Mouse (Mus musculus): ENCODE measurements at regions not wholly inside any gene's neighbourhood (a gene's known extent, or its start where the extent isn't known, plus 50 kb on each side); places are given as distances from the start of the nearest gene placed in this dataset.

DNA sequence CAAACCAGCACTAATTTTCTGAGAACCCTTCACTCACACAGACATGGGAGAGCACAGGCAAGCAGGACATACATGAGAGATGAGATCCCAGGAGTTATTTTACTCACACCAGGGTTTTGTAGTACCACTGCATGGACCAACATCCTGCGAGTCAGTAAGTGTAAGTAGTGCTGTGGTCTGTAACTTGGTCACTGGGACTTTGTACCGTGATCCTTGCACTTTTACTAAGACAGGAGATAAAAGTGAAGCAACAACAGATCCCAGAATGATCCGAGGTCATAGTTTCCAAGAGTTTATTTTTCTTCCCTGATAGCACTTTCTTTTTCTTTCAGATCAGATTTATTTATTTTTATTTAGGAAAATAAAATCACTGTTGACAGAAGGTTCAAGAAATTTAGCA is 54.1 kb upstream of the Mtap start:
- no peaks in the 10 kb centered on the region for H3K27me3 ChIP-seq (replicated peaks)
- WGBS: 36% methylated on average over 3 of the region's 3 CpGs
- no peak overlapping the region for H3K4me2 ChIP-seq
- no peaks in the 10 kb centered on the region for H3K4me1 ChIP-seq
- no peak overlapping the region for H3K4me3 ChIP-seq
- H3K36me3 ChIP-seq: no peaks in the 10 kb centered on the region
- no peak for ATAC-seq (ENCODE audit: extremely low read depth, insufficient number of reproducible peaks, low FRiP score, low TSS enrichment)
- no peaks in the 10 kb centered on the region for H3K9me3 ChIP-seq
- H3K27ac ChIP-seq (replicated peaks): no peak overlapping the region
- no peak overlapping the region for H3K9ac ChIP-seq

DNA sequence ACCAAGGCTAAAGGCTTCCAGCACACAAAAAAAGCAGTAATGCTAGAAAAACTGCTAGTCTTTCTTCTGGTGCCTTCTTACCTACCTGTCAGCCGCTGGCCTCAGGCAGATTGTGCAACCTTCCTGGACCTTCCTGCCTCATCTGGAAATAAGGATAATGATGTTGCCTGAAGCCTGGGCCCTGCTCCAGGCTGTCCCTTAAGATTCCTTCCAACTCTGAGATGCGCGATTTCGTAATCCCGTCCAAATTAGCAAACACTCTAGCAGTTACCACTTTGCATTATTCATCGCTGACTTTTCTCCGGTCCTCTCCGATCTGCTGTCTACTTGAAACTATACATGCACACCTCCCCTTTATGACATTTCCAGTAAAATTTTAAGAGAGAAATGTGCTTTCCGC is 58.4 kb upstream of the Mtap start:
- no peak for ATAC-seq (ENCODE audit: extremely low read depth, insufficient number of reproducible peaks, low FRiP score, low TSS enrichment)
- Histone ChIP-seq H3K4me2 (no peak overlapping the region), H3K27ac (replicated peaks) (no peak overlapping the region), H3K9ac (no peak overlapping the region), H3K36me3 (no peaks in the 10 kb centered on the region), H3K9me3 (no peaks in the 10 kb centered on the region), H3K4me1 (no peaks in the 10 kb centered on the region), H3K4me3 (no peak overlapping the region), H3K27me3 (replicated peaks) (no peaks in the 10 kb centered on the region)
- WGBS: 88% methylated on average over 9 of the region's 9 CpGs

DNA sequence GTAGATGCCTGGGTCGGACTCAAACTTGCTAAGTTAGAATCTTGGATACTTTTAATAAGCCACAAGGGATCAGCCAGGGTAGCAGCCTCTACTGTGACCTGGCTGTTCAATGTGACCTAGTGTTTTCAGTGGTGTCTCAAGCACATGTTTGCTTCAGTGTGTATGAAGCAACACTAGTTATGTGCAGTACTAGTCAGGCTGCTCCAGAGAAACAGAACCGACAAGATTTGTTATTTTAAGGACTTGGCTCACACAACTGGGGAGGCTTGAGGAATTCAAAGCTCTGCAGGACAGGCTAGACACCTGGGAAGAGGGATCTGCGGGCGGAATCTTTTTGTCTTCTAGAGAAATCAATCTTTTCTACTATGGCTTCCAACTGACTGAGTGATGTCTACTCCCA is 62.2 kb upstream of the Mtap start:
- H3K4me1 ChIP-seq: no peaks in the 10 kb centered on the region
- H3K9ac ChIP-seq: no peak overlapping the region
- 61% methylated on average over 4 of the region's 4 CpGs for WGBS
- H3K4me3 ChIP-seq: no peak overlapping the region
- ATAC-seq (ENCODE audit: extremely low read depth, insufficient number of reproducible peaks, low FRiP score, low TSS enrichment): no peak
- H3K36me3 ChIP-seq: no peaks in the 10 kb centered on the region
- no peaks in the 10 kb centered on the region for H3K9me3 ChIP-seq
- H3K27me3 ChIP-seq (replicated peaks): no peaks in the 10 kb centered on the region
- no peak overlapping the region for H3K27ac ChIP-seq (replicated peaks)
- no peak overlapping the region for H3K4me2 ChIP-seq

DNA sequence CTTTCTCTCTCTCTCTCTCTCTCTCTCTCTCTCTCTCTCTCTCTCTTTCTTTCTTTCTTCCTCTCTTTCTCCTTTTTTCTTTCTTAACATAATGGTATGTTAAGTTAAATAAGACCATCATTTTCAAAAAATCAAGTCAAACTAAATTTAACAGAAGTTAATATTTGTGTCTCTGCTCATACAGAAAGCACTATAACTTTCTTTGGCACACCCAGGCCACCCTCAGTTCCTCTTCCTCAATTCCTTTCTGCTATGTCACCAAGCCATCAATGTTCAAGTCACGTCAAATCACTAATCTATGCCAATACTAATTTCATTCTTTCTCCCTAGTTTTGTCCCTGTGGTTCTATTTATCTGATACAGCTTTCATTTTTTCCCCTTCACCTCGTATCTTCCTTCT is 66.5 kb upstream of the Mtap start:
- no peak for ATAC-seq (ENCODE audit: extremely low read depth, insufficient number of reproducible peaks, low FRiP score, low TSS enrichment)

DNA sequence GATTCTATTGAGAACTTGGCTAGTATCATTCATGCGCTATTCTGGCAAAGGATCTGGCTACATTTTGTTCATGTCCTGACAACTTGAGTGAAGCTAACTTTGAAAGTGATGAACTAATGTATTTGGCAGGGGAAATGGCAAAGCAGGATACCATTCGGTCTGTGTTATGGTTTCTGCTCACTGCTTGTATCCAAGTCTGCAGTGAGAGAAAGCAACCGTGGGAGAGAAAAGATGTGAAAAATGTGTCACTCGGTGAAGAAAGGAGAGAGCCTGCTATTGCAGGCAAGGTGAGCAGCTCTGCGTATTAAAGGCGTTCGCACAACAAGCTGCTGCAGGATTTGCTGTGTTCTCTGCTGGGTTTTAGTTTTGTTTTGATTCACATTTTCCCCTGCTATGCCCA is 72.5 kb upstream of the Mtap start:
- Histone ChIP-seq H3K4me2 (no peak overlapping the region), H3K9me3 (no peaks in the 10 kb centered on the region), H3K36me3 (no peaks in the 10 kb centered on the region), H3K4me3 (no peak overlapping the region), H3K27me3 (replicated peaks) (no peaks in the 10 kb centered on the region), H3K27ac (replicated peaks) (no peak overlapping the region), H3K4me1 (no peaks in the 10 kb centered on the region), H3K9ac (no peak overlapping the region)
- WGBS: 87% methylated on average over 7 of the region's 7 CpGs
- ATAC-seq (ENCODE audit: extremely low read depth, insufficient number of reproducible peaks, low FRiP score, low TSS enrichment): no peak

More for the DNA sequence above, 66.5 kb upstream of the Mtap start:
- Histone ChIP-seq H3K9me3 (no peaks in the 10 kb centered on the region), H3K36me3 (no peaks in the 10 kb centered on the region), H3K27me3 (replicated peaks) (no peaks in the 10 kb centered on the region), H3K27ac (replicated peaks) (no peak overlapping the region), H3K4me3 (no peak overlapping the region), H3K4me1 (no peaks in the 10 kb centered on the region), H3K4me2 (no peak overlapping the region), H3K9ac (no peak overlapping the region)
- WGBS: 70% methylated on average over 2 of the region's 2 CpGs

DNA sequence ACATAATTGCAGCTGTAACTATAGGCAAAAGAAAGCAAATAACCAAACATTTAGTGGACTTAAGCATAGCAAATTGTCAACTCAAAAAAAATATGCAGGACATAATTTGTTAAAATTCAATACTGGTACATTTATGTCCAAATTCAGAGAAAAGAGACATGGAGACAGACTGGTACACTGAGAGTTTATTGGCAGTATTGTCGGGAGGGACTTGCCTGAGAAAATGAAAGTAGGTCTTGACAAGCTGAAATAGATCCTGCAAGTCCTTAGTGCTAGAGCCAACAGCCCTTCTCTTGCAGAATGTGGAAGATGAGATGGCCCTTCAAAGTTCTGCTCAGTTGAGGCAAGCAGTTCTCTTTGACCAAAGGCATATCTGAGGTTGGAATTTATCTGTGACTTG is 74.5 kb upstream of the Mtap start:
- Histone ChIP-seq H3K4me1 (0 out of 2 replicates have a peak, but pooled peaks cover 2% of the 10 kb centered on the region), H3K9ac (no peak overlapping the region), H3K4me3 (no peak overlapping the region), H3K36me3 (no peaks in the 10 kb centered on the region), H3K9me3 (no peaks in the 10 kb centered on the region), H3K27ac (replicated peaks) (no peak overlapping the region), H3K4me2 (no peak overlapping the region), H3K27me3 (replicated peaks) (no peaks in the 10 kb centered on the region)
- WGBS: 64% methylated on average over 1 of the region's 1 CpGs
- no peak for ATAC-seq (ENCODE audit: extremely low read depth, insufficient number of reproducible peaks, low FRiP score, low TSS enrichment)

DNA sequence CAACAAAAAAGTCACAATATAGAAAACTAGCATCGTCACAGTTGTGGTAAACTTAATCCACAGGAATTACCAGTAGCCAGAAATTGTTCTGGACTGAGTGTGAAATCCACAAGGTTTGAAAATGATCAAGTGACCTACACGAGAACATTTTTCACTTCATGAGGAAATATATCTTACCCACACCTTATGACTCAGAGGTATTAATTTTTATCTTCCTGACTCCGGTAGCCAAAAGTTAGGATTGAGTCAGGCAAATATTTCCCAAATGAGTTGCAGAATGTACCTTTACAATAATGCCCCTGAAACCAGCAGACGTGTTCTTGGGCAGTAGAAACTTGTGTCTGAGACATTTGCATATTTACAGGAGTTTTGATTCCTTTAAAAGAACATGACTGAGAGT is 75.3 kb upstream of the Mtap start:
- H3K9ac ChIP-seq: no peak overlapping the region
- peaks cover 7% of the 10 kb centered on the region; the same call in 1 of the 2 replicates for H3K4me1 ChIP-seq
- no peaks in the 10 kb centered on the region for H3K27me3 ChIP-seq (replicated peaks)
- H3K4me3 ChIP-seq: no peak overlapping the region
- no peaks in the 10 kb centered on the region for H3K36me3 ChIP-seq
- H3K27ac ChIP-seq (replicated peaks): no peak overlapping the region
- 79% methylated on average over 4 of the region's 4 CpGs for WGBS
- no peaks in the 10 kb centered on the region for H3K9me3 ChIP-seq
- H3K4me2 ChIP-seq: no peak overlapping the region
- no peak for ATAC-seq (ENCODE audit: extremely low read depth, insufficient number of reproducible peaks, low FRiP score, low TSS enrichment)

DNA sequence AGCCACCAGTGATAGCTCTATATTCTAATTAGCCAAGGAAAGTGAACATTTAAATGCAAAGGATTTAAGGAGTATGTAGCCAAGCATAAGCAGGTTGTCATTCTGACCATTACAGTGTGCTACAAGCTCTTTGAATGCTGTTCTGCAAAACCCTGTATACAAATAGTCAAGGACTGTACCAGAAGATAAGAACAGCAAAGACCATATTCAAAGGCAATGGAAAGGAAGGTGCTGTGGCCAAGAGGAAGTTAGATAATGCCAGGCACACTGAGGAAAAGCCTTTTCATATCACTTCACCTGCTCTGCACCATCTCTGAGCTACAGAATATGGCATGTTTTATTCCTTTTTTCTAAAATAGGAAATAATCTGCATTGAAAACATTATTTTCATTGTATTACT is 79.3 kb upstream of the Mtap start:
- no peak for ATAC-seq (ENCODE audit: extremely low read depth, insufficient number of reproducible peaks, low FRiP score, low TSS enrichment)
- Histone ChIP-seq H3K4me3 (no peak overlapping the region), H3K4me2 (no peak overlapping the region), H3K4me1 (peaks cover 7% of the 10 kb centered on the region; the same call in 1 of the 2 replicates), H3K9me3 (no peaks in the 10 kb centered on the region), H3K36me3 (no peaks in the 10 kb centered on the region), H3K9ac (no peak overlapping the region), H3K27me3 (replicated peaks) (no peaks in the 10 kb centered on the region), H3K27ac (replicated peaks) (no peak overlapping the region)

DNA sequence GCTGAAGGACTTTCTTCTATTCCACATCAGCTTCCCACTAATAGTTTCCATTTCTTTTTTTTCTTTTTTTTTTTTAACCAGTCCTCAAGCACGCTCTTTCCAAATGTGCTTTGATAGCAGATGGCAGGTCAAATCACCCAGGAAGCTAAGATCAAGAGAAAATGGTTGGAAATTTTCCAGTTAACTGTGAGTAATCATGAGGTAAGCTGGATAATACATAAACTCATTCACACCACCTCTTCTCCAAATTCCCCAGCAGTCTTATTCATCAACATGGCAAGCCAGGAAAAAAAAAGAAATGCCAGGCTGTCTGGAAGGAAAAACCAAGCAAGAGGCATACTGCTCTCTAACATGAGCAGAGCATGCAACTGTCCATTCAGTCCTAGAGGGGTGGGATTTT is 79.8 kb upstream of the Mtap start:
- H3K4me3 ChIP-seq: no peak overlapping the region
- H3K9me3 ChIP-seq: no peaks in the 10 kb centered on the region
- H3K9ac ChIP-seq: no peak overlapping the region
- H3K4me2 ChIP-seq: no peak overlapping the region
- H3K36me3 ChIP-seq: no peaks in the 10 kb centered on the region
- no peaks in the 10 kb centered on the region for H3K27me3 ChIP-seq (replicated peaks)
- WGBS: 60% methylated on average over 1 of the region's 1 CpGs
- no peak for ATAC-seq (ENCODE audit: extremely low read depth, insufficient number of reproducible peaks, low FRiP score, low TSS enrichment)
- H3K4me1 ChIP-seq: peaks cover 7% of the 10 kb centered on the region; the same call in 1 of the 2 replicates
- no peak overlapping the region for H3K27ac ChIP-seq (replicated peaks)

DNA sequence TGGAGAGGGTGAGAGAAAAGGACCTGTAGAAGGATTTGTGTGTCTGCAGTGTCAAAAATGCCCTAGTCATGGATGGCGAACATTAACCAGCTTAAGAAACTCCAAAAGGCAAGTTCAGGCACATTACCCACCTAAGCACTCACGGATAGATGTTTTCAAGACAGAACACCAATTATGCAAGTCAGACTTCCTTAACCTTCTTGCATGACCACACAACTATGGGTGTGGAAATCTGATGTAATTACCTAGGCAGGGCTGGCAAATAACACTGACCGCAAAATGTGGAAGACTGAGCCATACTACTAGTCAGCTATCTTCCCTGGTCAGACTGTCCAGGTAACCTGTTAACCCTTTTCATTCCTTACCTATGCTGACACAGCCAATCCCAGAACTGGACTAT is 81.0 kb upstream of the Mtap start:
- Histone ChIP-seq H3K27me3 (replicated peaks) (no peaks in the 10 kb centered on the region), H3K4me3 (no peak overlapping the region), H3K9ac (no peak overlapping the region), H3K9me3 (no peaks in the 10 kb centered on the region), H3K4me1 (peaks cover 7% of the 10 kb centered on the region; the same call in 1 of the 2 replicates), H3K4me2 (no peak overlapping the region), H3K27ac (replicated peaks) (no peak overlapping the region), H3K36me3 (no peaks in the 10 kb centered on the region)
- WGBS: 80% methylated on average over 3 of the region's 3 CpGs
- ATAC-seq (ENCODE audit: extremely low read depth, insufficient number of reproducible peaks, low FRiP score, low TSS enrichment): no peak

DNA sequence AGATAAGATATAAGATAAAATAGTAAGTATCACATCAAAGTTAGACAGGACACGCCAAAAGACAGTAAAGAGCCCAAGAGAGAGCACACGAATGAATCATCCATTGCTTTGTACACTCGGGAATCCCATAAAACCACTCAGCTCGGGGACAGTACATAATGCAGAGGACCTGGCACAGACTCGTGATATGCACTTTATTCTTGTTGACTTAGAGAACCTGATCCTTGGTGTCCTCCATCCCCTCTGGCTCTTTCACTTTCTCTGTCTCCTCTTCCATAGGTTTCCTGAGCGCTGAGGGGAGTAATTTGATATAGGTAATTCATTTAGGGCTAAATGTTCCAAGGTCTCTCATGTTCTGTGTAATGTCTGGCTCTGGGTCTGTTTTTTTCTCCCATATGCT is 83.3 kb upstream of the Mtap start:
- WGBS: 55% methylated on average over 6 of the region's 6 CpGs

DNA sequence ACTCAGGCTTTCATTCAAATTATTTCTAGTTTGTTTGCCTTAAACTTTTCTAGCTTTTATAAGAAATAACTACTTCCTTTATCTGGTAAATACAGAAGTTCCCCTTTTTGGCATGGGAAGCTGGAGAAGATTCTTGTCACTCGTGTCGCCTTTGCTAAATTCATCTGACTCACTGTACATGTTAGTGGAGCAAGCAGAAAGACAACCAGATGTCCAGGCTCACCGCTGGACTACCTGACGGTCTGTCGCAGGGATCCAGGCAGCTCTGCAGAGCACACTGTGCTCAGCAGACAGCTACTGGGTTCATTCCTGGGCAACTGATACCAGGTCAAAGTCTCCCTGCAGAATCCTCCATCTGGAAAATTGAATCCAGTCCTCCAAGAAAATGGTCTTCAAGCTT is 85.0 kb upstream of the Mtap start:
- H3K9ac ChIP-seq: no peak overlapping the region
- no peak overlapping the region for H3K4me3 ChIP-seq
- 62% methylated on average over 5 of the region's 5 CpGs for WGBS
- no peak overlapping the region for H3K4me2 ChIP-seq
- H3K36me3 ChIP-seq: no peaks in the 10 kb centered on the region
- H3K4me1 ChIP-seq: no peaks in the 10 kb centered on the region
- ATAC-seq (ENCODE audit: extremely low read depth, insufficient number of reproducible peaks, low FRiP score, low TSS enrichment): no peak
- no peaks in the 10 kb centered on the region for H3K9me3 ChIP-seq
- no peaks in the 10 kb centered on the region for H3K27me3 ChIP-seq (replicated peaks)
- H3K27ac ChIP-seq (replicated peaks): no peak overlapping the region

More for the DNA sequence above, 83.3 kb upstream of the Mtap start:
- Histone ChIP-seq H3K9me3 (no peaks in the 10 kb centered on the region), H3K27ac (replicated peaks) (no peak overlapping the region), H3K9ac (no peak overlapping the region), H3K4me3 (no peak overlapping the region), H3K36me3 (no peaks in the 10 kb centered on the region), H3K4me1 (peaks cover 7% of the 10 kb centered on the region; the same call in 1 of the 2 replicates), H3K4me2 (no peak overlapping the region), H3K27me3 (replicated peaks) (no peaks in the 10 kb centered on the region)
- no peak for ATAC-seq (ENCODE audit: extremely low read depth, insufficient number of reproducible peaks, low FRiP score, low TSS enrichment)
